Mouse (Mus musculus): ENCODE measurements around the gene Tecr.

GRCm38 (mm10) chr8:83587644-83588043 is 20.1 kb downstream of the Tecr start:
- TF ChIP-seq TBP (conservative IDR thresholded peaks at IDR 0.05; ENCODE audit: low read depth, low read length): no peak
- no peak for TF ChIP-seq MEF2A (IDR thresholded peaks at IDR 0.05; ENCODE audit: borderline replicate concordance, low read depth, low read length)
- no peak for TF ChIP-seq CTCF (conservative IDR thresholded peaks at IDR 0.05 in 1 of 2, IDR thresholded peaks at IDR 0.05 in 1 of 2; ENCODE audit: low read depth in 2 of 2, low read length in 2 of 2)
- TF ChIP-seq POLR2A (IDR thresholded peaks at IDR 0.05; ENCODE audit: low read depth, low read length): no peak
- TF ChIP-seq USF1 (IDR thresholded peaks at IDR 0.05; ENCODE audit: low read depth, low read length): no peak
- TF ChIP-seq ELF1 (IDR thresholded peaks at IDR 0.05; ENCODE audit: low read depth, low read length): no peak

All from CH12.LX (cell line).